ENCODE assay signal across 27 mouse cellular contexts in the genomic region with DNA sequence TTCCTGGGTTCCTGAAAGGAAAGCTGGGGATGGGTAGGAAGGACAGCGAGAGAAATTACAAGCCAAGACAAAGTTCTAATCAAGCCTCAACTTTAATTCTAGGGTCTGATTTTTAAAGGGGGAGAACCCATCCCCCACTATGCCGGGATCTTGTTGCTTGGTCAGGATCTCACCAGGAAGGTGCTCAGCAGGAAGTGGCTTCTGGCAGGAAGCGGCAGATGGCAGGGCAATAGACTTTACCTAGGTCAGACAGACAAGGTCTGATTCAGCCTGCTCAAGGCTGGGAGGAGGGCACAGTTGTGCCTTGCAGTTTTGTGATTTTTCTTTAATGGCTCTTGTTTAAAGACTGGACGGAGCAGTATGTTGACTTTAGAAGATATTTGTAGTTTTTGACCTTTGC. TPM values are rescaled to one million over a fixed set of nuclear protein-coding genes. Genes with fewer than 3 reads are reported as not detected.
A peak's percentile ranks its signal among the peaks of the same experiment; 100 is the strongest.
DNase-seq lines count a peak whose midpoint lies in the region; ATAC-seq lines count a peak whose summit lies in the region.
"Had no signal": no experiment of that assay in that cellular context is flagged by ENCODE, and none has a peak within 500 bp of the region (broad histone marks: within the 10 kb centered on the region; RNA-seq: fewer than 3 reads in every experiment).

No protein-coding gene starts in this region.

- no peaks in the 10 kb centered on the region for H3K36me3 ChIP-seq in neural tube, embryonic 15.5 days
- H3K36me3 ChIP-seq: embryonic facial prominence, embryonic 13.5 days; embryonic facial prominence, embryonic 15.5 days; forebrain, embryonic 10.5 days; forebrain, embryonic 12.5 days had no signal

- no peaks in the 10 kb centered on the region for H3K9me3 ChIP-seq in neural tube, embryonic 15.5 days (replicated peaks)
- H3K9me3 ChIP-seq: embryonic facial prominence, embryonic 13.5 days; embryonic facial prominence, embryonic 15.5 days; forebrain, embryonic 10.5 days; forebrain, embryonic 12.5 days had no signal

- intact Hi-C loops in heart, postnatal 14 days (cut with DNase I), result no loop called here

- H3K4me1 ChIP-seq in neural tube, embryonic 15.5 days, result peaks cover 18% of the 10 kb centered on the region
- H3K4me1 ChIP-seq: embryonic facial prominence, embryonic 15.5 days had no signal

- H3K4me3 ChIP-seq in neural tube, embryonic 15.5 days (replicated peaks), result no peak overlapping the region
- H3K4me3 ChIP-seq: embryonic facial prominence, embryonic 13.5 days; embryonic facial prominence, embryonic 15.5 days; erythroblast, embryonic 14.5 days; forebrain, embryonic 10.5 days; forebrain, embryonic 12.5 days had no signal

- no peak overlapping the region for H3K9ac ChIP-seq in neural tube, embryonic 15.5 days (replicated peaks)
- H3K9ac ChIP-seq: embryonic facial prominence, embryonic 13.5 days; embryonic facial prominence, embryonic 15.5 days; forebrain, embryonic 12.5 days had no signal

- WGBS in neural tube, embryonic 15.5 days, result 81% methylated on average over 4 of the region's 4 CpGs

- no peak for ATAC-seq in neural tube, embryonic 15.5 days (ENCODE audit: low FRiP score)
- ATAC-seq: forebrain, embryonic 14.5 days; forebrain, embryonic 16.5 days had no signal

- peak; percentile 4 for DNase-seq in 416B (ENCODE audit: low read depth)
- DNase-seq in thymus, postnatal 0 days (ENCODE audit: low spot score), result peak; percentile 23
- DNase-seq in thymus, postnatal 14 days, result peak; percentile 59
- peak; percentile 32 to 48 for DNase-seq in thymus, postnatal 36 days
- no peak for DNase-seq in neural tube, embryonic 10.5 days (ENCODE audit: extremely low spot score, low spot score)
- DNase-seq in heart, postnatal 14 days, result no peak
- DNase-seq in layer of hippocampus, postnatal 36 days, result no peak
- DNase-seq: adrenal gland, adult 2 months; adrenal gland, postnatal 14 days; adrenal gland, postnatal 36 days; cerebellum, adult 11-12 months; cerebellum, adult 2 months; cerebellum, adult 9-11 months; cerebellum, postnatal 14 days; cerebellum, postnatal 36 days; embryo, embryonic 11 days had no signal

- H3K4me2 ChIP-seq in neural tube, embryonic 15.5 days, result no peak overlapping the region
- H3K4me2 ChIP-seq: embryonic facial prominence, embryonic 13.5 days; embryonic facial prominence, embryonic 15.5 days; forebrain, embryonic 12.5 days had no signal

- H3K27me3 ChIP-seq in neural tube, embryonic 15.5 days (replicated peaks), result no peaks in the 10 kb centered on the region
- H3K27me3 ChIP-seq: embryonic facial prominence, embryonic 13.5 days; embryonic facial prominence, embryonic 15.5 days; forebrain, embryonic 12.5 days had no signal

- H3K27ac ChIP-seq in neural tube, embryonic 15.5 days (replicated peaks), result no peak overlapping the region
- H3K27ac ChIP-seq: embryonic facial prominence, embryonic 13.5 days; embryonic facial prominence, embryonic 15.5 days; forebrain, embryonic 12.5 days had no signal

RNA-seq across cellular contexts. Expression of a gene that starts 15.9 kb away (rescaled TPM):
- polyA plus RNA-seq in thymus, postnatal 0 days (2015; fragmentation: Nextera tagmentation; extraction: Ambion mirVana), result 15.0 and 15.5 TPM in 2 replicates
- total RNA-seq in heart, postnatal 14 days (2021), result 10 to 100 TPM; 10.4 to 10.9 TPM
- total RNA-seq in layer of hippocampus, postnatal 36 days (2021), result 100 to 1,000 TPM; 113 to 127 TPM
- 57.7 and 62.1 TPM in 2 replicates for polyA plus RNA-seq in neural tube, embryonic 15.5 days (2015; fragmentation: Nextera tagmentation; extraction: Ambion mirVana)
- total RNA-seq: common myeloid progenitor, adult 5-6 weeks; MEL had no signal
- polyA plus RNA-seq: C2C12 had no signal

Comparison
In these comparisons a context has a peak if more than half of its experiments do, and no peak if none do; other contexts are left out.
1. DNase-seq: peak in 416B (single experiment), thymus, postnatal 0 days (single experiment), thymus, postnatal 14 days (single experiment) and thymus, postnatal 36 days (2 of 2); none in neural tube, embryonic 10.5 days (single experiment), heart, postnatal 14 days (0 of 2) and layer of hippocampus, postnatal 36 days (0 of 2).
2. RNA of a gene that starts 15.9 kb away (total RNA-seq): 113 to 127 TPM in layer of hippocampus, postnatal 36 days; 10.4 to 10.9 TPM in heart, postnatal 14 days; every median in the first group is over 4 times any median in the second.